Mouse (Mus musculus): Measurements from ENCODE around the gene Naglu. TPM values are rescaled to one million over a fixed set of nuclear protein-coding genes. Genes with fewer than 3 reads are reported as not detected.
"Not testable (repeated sequence)": the region's sequence is repeated elsewhere in the genome, so short reads cannot be mapped to it uniquely, and the experiment has no call there.

Gene Naglu
- polyA plus RNA-seq, 1 experiment from 2014 or later, result 6.9 TPM

DNA sequence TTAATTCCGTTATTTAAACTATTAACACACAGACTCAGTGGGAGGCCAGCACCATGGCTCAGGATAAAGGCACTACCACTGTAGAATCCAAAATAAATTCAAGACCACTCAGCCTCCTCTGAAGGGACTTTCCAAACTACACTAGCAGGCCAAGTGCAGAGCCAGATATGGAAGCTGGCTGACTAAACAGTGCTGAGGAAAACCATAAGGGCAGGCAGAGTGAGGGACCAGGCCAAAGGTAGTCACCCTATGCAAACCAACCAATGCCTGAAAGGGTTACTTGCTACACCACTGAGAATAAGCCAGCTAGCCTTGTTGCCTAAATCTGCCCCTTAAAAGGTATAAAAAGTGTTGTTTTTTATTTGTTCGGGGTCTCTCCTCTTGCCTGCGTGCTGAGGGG, 42.4 kb downstream of the Naglu start:
- Histone ChIP-seq H3K4me1 (replicated peaks; ENCODE audit: control insufficient read depth, insufficient read depth, low read length) (peaks cover 6% of the 10 kb centered on the region; the same call in 1 of the 2 replicates), H3K4me3 (ENCODE audit: low read depth, low read length) (no peak overlapping the region), H3K9ac (ENCODE audit: low read length) (no peak overlapping the region), H3K27ac (ENCODE audit: low read depth, low read length) (no peak overlapping the region), H3K27me3 (ENCODE audit: control insufficient read depth, insufficient read depth, low read length) (no peaks in the 10 kb centered on the region), H3K9me3 (ENCODE audit: control insufficient read depth, low read length) (no peaks in the 10 kb centered on the region), H3K36me3 (ENCODE audit: control insufficient read depth, insufficient read depth, low read length) (no peaks in the 10 kb centered on the region), H3K4me2 (ENCODE audit: low read depth, low read length, severe bottlenecking) (no peak overlapping the region)
- DNase-seq (ENCODE audit: low spot score) (no peak), ATAC-seq (replicated peaks; ENCODE audit: low FRiP score) (no peak)
- 90% methylated on average over 3 of the region's 3 CpGs for WGBS

DNA sequence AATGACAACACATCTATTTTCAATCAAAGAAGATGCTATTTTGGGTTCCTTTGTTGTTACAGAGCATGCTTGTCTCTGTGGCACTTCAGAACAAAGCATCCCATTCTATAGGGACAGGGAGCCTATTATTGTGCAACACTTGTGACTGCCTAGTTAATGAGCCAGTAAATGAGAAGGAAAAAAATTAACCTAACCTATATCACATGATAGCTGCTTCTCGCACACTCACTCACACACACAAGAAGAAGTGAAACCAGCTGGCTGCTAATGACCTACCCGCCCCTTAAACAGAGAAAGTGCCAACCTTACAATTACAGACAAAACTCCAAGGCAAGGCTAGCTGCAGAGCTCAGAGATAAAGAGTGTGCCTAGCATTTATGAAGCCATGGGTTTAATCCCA, 45.8 kb downstream of the Naglu start:
- DNase-seq (ENCODE audit: low spot score), result no peak
- no peaks in the 10 kb centered on the region for H3K36me3 ChIP-seq (ENCODE audit: control insufficient read depth, insufficient read depth, low read length)
- peaks cover 12% of the 10 kb centered on the region; the same call in 1 of the 2 replicates for H3K4me1 ChIP-seq (replicated peaks; ENCODE audit: control insufficient read depth, insufficient read depth, low read length)

DNA sequence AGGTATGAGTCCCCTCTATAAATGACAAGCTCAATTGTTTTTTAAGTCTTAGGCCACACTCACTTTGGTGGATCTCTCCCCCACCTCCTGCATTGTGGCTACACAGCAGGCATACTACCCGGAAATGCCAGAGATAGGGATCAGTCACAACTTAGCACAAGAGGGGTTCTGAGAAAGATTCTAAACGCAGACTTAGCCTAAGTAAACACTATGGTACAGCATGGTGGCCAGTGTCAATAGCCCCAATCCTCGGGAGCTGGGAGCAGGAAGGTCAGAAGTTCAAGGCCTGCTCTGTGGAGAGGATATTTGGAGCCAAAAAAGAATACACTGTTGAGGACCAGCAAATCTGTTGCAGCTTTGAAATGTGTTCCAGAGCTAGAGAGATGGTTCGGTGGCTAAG, 48.3 kb downstream of the Naglu start:
- H3K9ac ChIP-seq (ENCODE audit: low read length), result no peak overlapping the region; the same call in 1 of the 2 replicates
- peak overlapping the region; percentile 89; the same call in 1 of the 2 replicates for H3K4me3 ChIP-seq (ENCODE audit: low read depth, low read length)
- H3K27ac ChIP-seq (ENCODE audit: low read depth, low read length), result no peak overlapping the region
- 53% methylated on average over 4 of the region's 4 CpGs for WGBS
- no peaks in the 10 kb centered on the region for H3K27me3 ChIP-seq (ENCODE audit: control insufficient read depth, insufficient read depth, low read length)
- DNase-seq (ENCODE audit: low spot score) (no peak), ATAC-seq (replicated peaks; ENCODE audit: low FRiP score) (no peak)
- no peaks in the 10 kb centered on the region for H3K36me3 ChIP-seq (ENCODE audit: control insufficient read depth, insufficient read depth, low read length)
- H3K4me2 ChIP-seq (ENCODE audit: low read depth, low read length, severe bottlenecking), result peak overlapping the region; percentile 95
- H3K9me3 ChIP-seq (ENCODE audit: control insufficient read depth, low read length), result no peaks in the 10 kb centered on the region
- peaks cover 15% of the 10 kb centered on the region; the same call in 1 of the 2 replicates for H3K4me1 ChIP-seq (replicated peaks; ENCODE audit: control insufficient read depth, insufficient read depth, low read length)

More for the DNA sequence above, 45.8 kb downstream of the Naglu start:
- Histone ChIP-seq H3K9me3 (ENCODE audit: control insufficient read depth, low read length) (no peaks in the 10 kb centered on the region), H3K27ac (ENCODE audit: low read depth, low read length) (peak overlapping the region; percentile 33; the same call in 1 of the 2 replicates), H3K9ac (ENCODE audit: low read length) (no peak overlapping the region), H3K4me3 (ENCODE audit: low read depth, low read length) (no peak overlapping the region), H3K4me2 (ENCODE audit: low read depth, low read length, severe bottlenecking) (no peak overlapping the region), H3K27me3 (ENCODE audit: control insufficient read depth, insufficient read depth, low read length) (no peaks in the 10 kb centered on the region)
- WGBS, result 49% methylated on average over 2 of the region's 2 CpGs
- ATAC-seq (replicated peaks; ENCODE audit: low FRiP score), result no peak

DNA sequence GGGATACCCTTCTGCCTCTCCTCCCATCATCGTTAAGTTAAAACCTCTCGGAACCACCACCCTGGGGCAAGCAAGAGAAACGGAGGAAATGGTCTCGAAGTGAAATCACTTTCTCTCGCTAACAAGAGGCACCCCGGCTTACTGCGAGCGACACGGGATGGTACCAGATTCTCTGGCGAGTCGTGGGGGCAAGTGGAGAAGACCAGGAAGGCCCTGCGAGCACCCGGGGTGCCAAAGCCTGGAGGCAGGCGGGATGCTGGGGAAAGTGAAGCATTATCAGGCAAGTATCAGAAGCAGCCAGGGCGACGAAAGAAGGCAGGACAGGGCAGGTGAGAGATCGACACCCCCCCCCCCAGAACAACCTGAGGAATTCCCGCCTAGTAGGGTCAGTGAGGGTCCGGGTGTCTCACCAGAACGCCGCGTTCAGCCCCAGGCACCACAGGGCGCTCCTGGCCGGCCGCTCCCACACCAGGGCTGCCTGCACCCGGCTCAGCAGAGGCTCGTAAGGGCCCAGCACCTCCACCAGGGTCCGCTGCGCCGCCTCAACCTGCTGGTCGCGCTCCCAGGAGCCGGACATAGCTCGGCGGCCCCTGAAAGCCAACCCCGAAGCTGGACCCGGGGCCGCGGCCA, 49.4 kb downstream of the Naglu start:
- no peak for DNase-seq (ENCODE audit: low spot score)
- Histone ChIP-seq H3K4me3 (ENCODE audit: low read depth, low read length) (peak overlapping the region; percentile 89), H3K27ac (ENCODE audit: low read depth, low read length) (peak overlapping the region; percentile 77), H3K9me3 (ENCODE audit: control insufficient read depth, low read length) (no peaks in the 10 kb centered on the region), H3K27me3 (ENCODE audit: control insufficient read depth, insufficient read depth, low read length) (no peaks in the 10 kb centered on the region), H3K4me1 (replicated peaks; ENCODE audit: control insufficient read depth, insufficient read depth, low read length) (peaks cover 15% of the 10 kb centered on the region; the same call in 1 of the 2 replicates), H3K4me2 (ENCODE audit: low read depth, low read length, severe bottlenecking) (peak overlapping the region; percentile 95), H3K9ac (ENCODE audit: low read length) (peak overlapping the region; percentile 91), H3K36me3 (ENCODE audit: control insufficient read depth, insufficient read depth, low read length) (peaks cover 3% of the 10 kb centered on the region)
- peak; percentile 79; the same call in 1 of the 2 replicates for ATAC-seq (replicated peaks; ENCODE audit: low FRiP score)
- WGBS, result under 1% methylated on average over 37 of the region's 39 CpGs

DNA sequence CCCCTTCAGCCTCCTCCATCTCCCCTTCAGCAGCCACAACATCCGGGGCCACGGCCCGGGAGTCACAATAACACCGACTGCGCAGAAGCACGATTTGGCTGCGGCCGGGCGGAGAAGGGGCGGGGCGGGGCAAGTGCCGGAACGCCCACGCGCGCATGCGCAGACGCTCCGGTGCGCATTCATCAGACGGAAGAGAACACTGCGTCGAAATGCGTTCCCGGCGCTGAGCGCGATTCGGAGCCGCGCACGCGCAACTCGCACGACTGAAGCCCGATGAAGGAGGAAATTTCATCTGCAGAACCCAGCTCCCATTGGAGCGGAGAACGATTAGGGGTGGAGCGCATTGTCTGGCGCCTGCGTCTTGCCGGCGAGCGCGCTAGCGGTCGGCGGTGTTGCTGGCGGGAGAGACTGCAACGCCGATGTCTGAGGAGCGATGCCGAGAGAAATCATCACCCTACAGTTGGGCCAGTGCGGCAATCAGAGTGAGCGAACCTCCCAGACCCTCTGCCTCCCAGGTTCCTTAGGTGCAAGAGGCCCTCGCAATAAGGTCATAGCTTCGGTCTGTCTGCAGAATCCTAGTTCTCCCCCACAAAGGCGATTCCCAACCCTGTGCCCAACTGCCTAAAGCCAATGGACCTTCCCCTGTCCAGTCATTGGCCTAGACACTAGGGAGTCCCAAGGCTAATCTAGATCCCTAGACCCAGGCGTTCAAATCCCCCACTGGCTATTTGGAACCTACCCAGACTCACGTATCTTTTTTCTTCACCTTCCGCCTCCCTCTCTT, 50.1 kb downstream of the Naglu start, which contains the start of the genes Retreg3 and Tubg1:
Gene Retreg3, minus strand, starts transcription at position 133 of the 784 bp plus-strand sequence.
Gene Tubg1, plus strand, starts transcription at position 178 of the 784 bp plus-strand sequence.
- H3K27ac ChIP-seq (ENCODE audit: low read depth, low read length), result peak within 1 kb of the TSS; percentile 80
- H3K4me1 ChIP-seq (replicated peaks; ENCODE audit: control insufficient read depth, insufficient read depth, low read length), result peaks cover 15% of the 10 kb centered on the region; the same call in 1 of the 2 replicates
- H3K27me3 ChIP-seq (ENCODE audit: control insufficient read depth, insufficient read depth, low read length), result no peaks in the 10 kb centered on the region
- peak within 1 kb of the TSS; percentile 89 for H3K4me3 ChIP-seq (ENCODE audit: low read depth, low read length)
- under 1% methylated on average over 61 of the region's 61 CpGs for WGBS
- peak; percentile 100 for DNase-seq (ENCODE audit: low spot score)
- peak within 1 kb of the TSS; percentile 91 for H3K9ac ChIP-seq (ENCODE audit: low read length)
- peak; percentile 93 for ATAC-seq (replicated peaks; ENCODE audit: low FRiP score)
- H3K4me2 ChIP-seq (ENCODE audit: low read depth, low read length, severe bottlenecking), result peak within 1 kb of the TSS; percentile 95
- peaks cover 3% of the 10 kb centered on the region for H3K36me3 ChIP-seq (ENCODE audit: control insufficient read depth, insufficient read depth, low read length)
- no peaks in the 10 kb centered on the region for H3K9me3 ChIP-seq (ENCODE audit: control insufficient read depth, low read length)

DNA sequence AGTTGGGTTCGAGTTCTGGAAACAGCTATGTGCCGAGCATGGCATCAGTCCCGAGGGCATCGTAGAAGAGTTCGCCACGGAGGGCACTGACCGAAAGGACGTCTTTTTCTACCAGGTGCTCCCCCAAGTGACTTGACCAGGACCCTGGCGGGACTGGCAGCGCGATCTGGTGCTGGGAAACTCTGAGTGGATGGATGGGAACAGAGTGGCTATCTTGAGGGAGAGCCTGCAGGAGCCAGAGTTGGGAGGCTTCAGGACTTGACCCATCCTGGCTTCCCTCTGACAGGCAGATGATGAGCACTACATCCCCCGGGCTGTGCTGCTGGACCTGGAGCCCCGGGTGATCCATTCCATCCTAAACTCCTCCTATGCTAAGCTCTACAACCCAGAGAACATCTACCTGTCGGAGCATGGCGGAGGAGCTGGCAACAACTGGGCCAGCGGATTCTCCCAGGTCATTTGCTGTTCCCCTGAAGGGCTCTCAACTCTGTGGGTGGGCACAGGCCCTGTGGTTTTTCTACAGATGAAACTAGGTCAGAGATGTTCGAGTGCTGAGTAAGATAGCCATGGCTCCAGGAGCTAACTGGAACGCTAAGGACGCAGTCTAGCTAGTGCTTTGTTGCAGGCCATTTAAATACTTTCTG, 50.9 kb downstream of the Naglu start:
- ATAC-seq (replicated peaks; ENCODE audit: low FRiP score) (no peak), DNase-seq (ENCODE audit: low spot score) (peak; percentile 57)
- Histone ChIP-seq H3K9ac (ENCODE audit: low read length) (peak overlapping the region; percentile 82), H3K4me3 (ENCODE audit: low read depth, low read length) (peak overlapping the region; percentile 89), H3K27ac (ENCODE audit: low read depth, low read length) (peak overlapping the region; percentile 80; the same call in 1 of the 2 replicates), H3K4me1 (replicated peaks; ENCODE audit: control insufficient read depth, insufficient read depth, low read length) (peaks cover 14% of the 10 kb centered on the region; the same call in 1 of the 2 replicates), H3K9me3 (ENCODE audit: control insufficient read depth, low read length) (no peaks in the 10 kb centered on the region), H3K4me2 (ENCODE audit: low read depth, low read length, severe bottlenecking) (peak overlapping the region; percentile 92), H3K36me3 (ENCODE audit: control insufficient read depth, insufficient read depth, low read length) (peaks cover 3% of the 10 kb centered on the region), H3K27me3 (ENCODE audit: control insufficient read depth, insufficient read depth, low read length) (no peaks in the 10 kb centered on the region)
- WGBS, result 26% methylated on average over 19 of the region's 19 CpGs

DNA sequence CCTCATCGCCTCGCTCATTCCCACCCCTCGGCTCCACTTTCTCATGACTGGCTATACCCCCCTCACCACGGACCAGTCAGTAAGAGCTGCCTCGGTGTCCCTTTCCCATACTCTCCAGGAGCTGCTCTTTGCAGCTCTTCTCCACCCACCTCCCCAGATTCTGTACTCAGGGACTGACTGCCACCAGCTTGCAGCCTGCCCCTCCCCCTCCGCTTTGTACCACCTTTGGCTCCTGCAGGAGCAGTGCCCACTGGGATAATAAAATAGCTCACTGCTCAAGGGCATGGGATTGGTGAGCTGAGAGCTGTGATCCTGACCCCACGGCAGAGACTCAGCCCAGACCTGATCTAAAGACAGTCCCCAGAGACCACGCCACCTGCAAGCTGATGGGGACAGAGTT, 54.7 kb downstream of the Naglu start:
- 95% methylated on average over 8 of the region's 8 CpGs for WGBS
- peaks cover 15% of the 10 kb centered on the region for H3K36me3 ChIP-seq (ENCODE audit: control insufficient read depth, insufficient read depth, low read length)

DNA sequence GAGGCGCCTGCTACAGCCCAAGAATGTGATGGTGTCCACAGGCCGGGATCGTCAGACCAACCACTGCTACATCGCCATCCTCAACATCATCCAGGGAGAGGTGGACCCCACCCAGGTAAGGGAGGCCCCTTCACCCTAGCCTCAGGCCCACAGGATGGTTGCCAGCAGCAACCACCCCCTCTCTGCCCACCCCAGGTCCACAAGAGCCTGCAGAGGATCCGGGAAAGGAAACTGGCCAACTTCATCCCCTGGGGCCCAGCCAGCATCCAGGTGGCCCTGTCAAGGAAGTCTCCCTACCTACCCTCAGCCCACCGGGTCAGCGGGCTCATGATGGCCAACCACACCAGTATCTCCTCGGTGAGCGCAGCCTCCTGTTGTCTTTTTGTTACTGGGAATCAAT, 55.2 kb downstream of the Naglu start:
- H3K4me1 ChIP-seq (replicated peaks; ENCODE audit: control insufficient read depth, insufficient read depth, low read length); H3K9me3 ChIP-seq (ENCODE audit: control insufficient read depth, low read length); H3K4me3 ChIP-seq (ENCODE audit: low read depth, low read length); H3K4me2 ChIP-seq (ENCODE audit: low read depth, low read length, severe bottlenecking); H3K27me3 ChIP-seq (ENCODE audit: control insufficient read depth, insufficient read depth, low read length); H3K27ac ChIP-seq (ENCODE audit: low read depth, low read length); DNase-seq (ENCODE audit: low spot score); ATAC-seq (replicated peaks; ENCODE audit: low FRiP score); H3K9ac ChIP-seq (ENCODE audit: low read length): not testable (repeated sequence)
- peaks cover 15% of the 10 kb centered on the region for H3K36me3 ChIP-seq (ENCODE audit: control insufficient read depth, insufficient read depth, low read length)
- 94% methylated on average over 6 of the region's 9 CpGs for WGBS

More for the DNA sequence above, 54.7 kb downstream of the Naglu start:
- not testable (repeated sequence) for H3K27me3 ChIP-seq (ENCODE audit: control insufficient read depth, insufficient read depth, low read length); H3K27ac ChIP-seq (ENCODE audit: low read depth, low read length); DNase-seq (ENCODE audit: low spot score); H3K9ac ChIP-seq (ENCODE audit: low read length); H3K4me1 ChIP-seq (replicated peaks; ENCODE audit: control insufficient read depth, insufficient read depth, low read length); H3K4me3 ChIP-seq (ENCODE audit: low read depth, low read length); ATAC-seq (replicated peaks; ENCODE audit: low FRiP score); H3K9me3 ChIP-seq (ENCODE audit: control insufficient read depth, low read length); H3K4me2 ChIP-seq (ENCODE audit: low read depth, low read length, severe bottlenecking)

Data from forebrain, embryonic 11.5 days (tissue).